ENCODE assay signal across 8 mouse cellular contexts in genomic region chr7:80025391-80026117, GRCm38 (mm10). TPM values are rescaled to one million over a fixed set of nuclear protein-coding genes. Genes with fewer than 3 reads are reported as not detected.
A peak's percentile ranks its signal among the peaks of the same experiment; 100 is the strongest.
DNase-seq lines count a peak whose midpoint lies in the region; ATAC-seq and TF ChIP-seq lines count a peak whose summit lies in the region.

No protein-coding gene starts in this region.

- H3K27me3 ChIP-seq in heart, embryonic 10.5 days (ENCODE audit: insufficient read depth, poor library complexity, severe bottlenecking) = no peaks in the 10 kb centered on the region
- no peaks in the 10 kb centered on the region for H3K27me3 ChIP-seq in C2C12 (ENCODE audit: control insufficient read depth, insufficient read depth, insufficient read length)
- H3K27me3 ChIP-seq in embryonic facial prominence, embryonic 15.5 days = no peaks in the 10 kb centered on the region
- no peaks in the 10 kb centered on the region for H3K27me3 ChIP-seq in limb, embryonic 15.5 days
- no peaks in the 10 kb centered on the region for H3K27me3 ChIP-seq in stomach, postnatal 0 days (ENCODE audit: control insufficient read depth, insufficient read depth, low read length)

- H3K36me3 ChIP-seq in heart, embryonic 10.5 days = 0 out of 2 replicates have a peak, but pooled peaks cover 1% of the 10 kb centered on the region
- no peaks in the 10 kb centered on the region for H3K36me3 ChIP-seq in C2C12 (ENCODE audit: control insufficient read depth, insufficient read depth)
- H3K36me3 ChIP-seq in embryonic facial prominence, embryonic 15.5 days = no peaks in the 10 kb centered on the region
- H3K36me3 ChIP-seq in limb, embryonic 15.5 days = no peaks in the 10 kb centered on the region
- no peaks in the 10 kb centered on the region for H3K36me3 ChIP-seq in stomach, postnatal 0 days (ENCODE audit: control insufficient read depth, insufficient read depth, low read length)

- H3K79me2 ChIP-seq in C2C12 (ENCODE audit: control insufficient read depth, insufficient read depth) = peaks cover 36% of the 10 kb centered on the region

- no peaks in the 10 kb centered on the region for H3K9me3 ChIP-seq in heart, embryonic 10.5 days
- H3K9me3 ChIP-seq in embryonic facial prominence, embryonic 15.5 days (replicated peaks) = no peaks in the 10 kb centered on the region
- H3K9me3 ChIP-seq in limb, embryonic 15.5 days = no peaks in the 10 kb centered on the region
- no peaks in the 10 kb centered on the region for H3K9me3 ChIP-seq in stomach, postnatal 0 days (ENCODE audit: control insufficient read depth, low read length)

- no peak for TF ChIP-seq EP300 in stomach, postnatal 0 days (optimal IDR thresholded peaks at IDR 0.05)

- DNase-seq in heart, embryonic 10.5 days (ENCODE audit: low spot score) = no peak
- DNase-seq in heart, adult 8-10 months (ENCODE audit: low spot score) = no peak
- DNase-seq in stomach, postnatal 0 days (ENCODE audit: low spot score) = no peak
- no peak for DNase-seq in adrenal gland, adult 2 months

- ATAC-seq in embryonic facial prominence, embryonic 15.5 days (ENCODE audit: insufficient number of reproducible peaks, low FRiP score, low TSS enrichment, low read depth) = no peak
- no peak for ATAC-seq in limb, embryonic 15.5 days (ENCODE audit: insufficient number of reproducible peaks, low FRiP score, low TSS enrichment, low read depth)
- peak; percentile 1; the same call in 1 of the 2 replicates for ATAC-seq in stomach, postnatal 0 days (ENCODE audit: low FRiP score, low TSS enrichment)
- no peak for ATAC-seq in inflammation-experienced regulatory T-cells, adult 6 months

- H3K4me3 ChIP-seq in heart, embryonic 10.5 days = peak overlapping the region; percentile 93
- peak overlapping the region; percentile 56 for H3K4me3 ChIP-seq in C2C12 (ENCODE audit: insufficient read depth, poor library complexity, severe bottlenecking)
- H3K4me3 ChIP-seq in embryonic facial prominence, embryonic 15.5 days (replicated peaks) = peak overlapping the region; percentile 86
- H3K4me3 ChIP-seq in limb, embryonic 15.5 days = peak overlapping the region; percentile 86
- H3K4me3 ChIP-seq in stomach, postnatal 0 days (ENCODE audit: low read depth, low read length) = peak overlapping the region; percentile 87

- peak overlapping the region; percentile 99 for H3K27ac ChIP-seq in heart, embryonic 10.5 days
- H3K27ac ChIP-seq in embryonic facial prominence, embryonic 15.5 days (replicated peaks) = peak overlapping the region; percentile 98
- H3K27ac ChIP-seq in limb, embryonic 15.5 days = peak overlapping the region; percentile 97
- H3K27ac ChIP-seq in stomach, postnatal 0 days (replicated peaks) = peak overlapping the region; percentile 99

- peaks cover 46% of the 10 kb centered on the region for H3K4me1 ChIP-seq in heart, embryonic 10.5 days
- peaks cover 37% of the 10 kb centered on the region for H3K4me1 ChIP-seq in embryonic facial prominence, embryonic 15.5 days
- H3K4me1 ChIP-seq in limb, embryonic 15.5 days = peaks cover 18% of the 10 kb centered on the region
- H3K4me1 ChIP-seq in stomach, postnatal 0 days (replicated peaks; ENCODE audit: control insufficient read depth, insufficient read depth) = 0 out of 2 replicates have a peak, but pooled peaks cover 3% of the 10 kb centered on the region

- no peak for TF ChIP-seq CTCF in C2C12 (IDR thresholded peaks at IDR 0.05; ENCODE audit: control insufficient read depth, insufficient read depth, insufficient read length)
- TF ChIP-seq CTCF in stomach, postnatal 0 days (IDR thresholded peaks at IDR 0.05; ENCODE audit: low read depth) = no peak

- under 1% methylated on average over 28 of the region's 28 CpGs for WGBS in heart, embryonic 10.5 days
- under 1% methylated on average over 28 of the region's 28 CpGs for WGBS in embryonic facial prominence, embryonic 15.5 days
- 0% methylated on average over 28 of the region's 28 CpGs for WGBS in limb, embryonic 15.5 days
- under 1% methylated on average over 28 of the region's 28 CpGs for WGBS in stomach, postnatal 0 days

- peaks cover 12% of the 10 kb centered on the region for H3K79me3 ChIP-seq in C2C12 (ENCODE audit: low read depth)

- H3K9ac ChIP-seq in embryonic facial prominence, embryonic 15.5 days = peak overlapping the region; percentile 74
- H3K9ac ChIP-seq in limb, embryonic 15.5 days = peak overlapping the region; percentile 75
- H3K9ac ChIP-seq in stomach, postnatal 0 days (ENCODE audit: low read length) = peak overlapping the region; percentile 94

- peak overlapping the region; percentile 72 for H3ac ChIP-seq in C2C12 (ENCODE audit: control insufficient read depth, insufficient read length, low read depth)

- peak overlapping the region; percentile 93 for H3K4me2 ChIP-seq in embryonic facial prominence, embryonic 15.5 days (replicated peaks)
- H3K4me2 ChIP-seq in limb, embryonic 15.5 days = peak overlapping the region; percentile 95
- peak overlapping the region; percentile 83 for H3K4me2 ChIP-seq in stomach, postnatal 0 days (replicated peaks; ENCODE audit: low read depth)

TF ChIP-seq in C2C12, 6 proteins besides CTCF, POLR2A, EP300 and RAD21:
- TF ChIP-seq CEBPB (IDR thresholded peaks at IDR 0.05; ENCODE audit: low read depth) = no peak
- TF ChIP-seq MYOG (IDR thresholded peaks at IDR 0.05; ENCODE audit: control insufficient read depth, extremely low read depth, insufficient read length) = no peak
- no peak for TF ChIP-seq FOSL1 (IDR thresholded peaks at IDR 0.05; ENCODE audit: insufficient read depth, low read length, poor library complexity, severe bottlenecking)
- no peak for TF ChIP-seq USF1 (IDR thresholded peaks at IDR 0.05; ENCODE audit: low read depth)
- no peak for TF ChIP-seq MYOD1 (IDR thresholded peaks at IDR 0.05; ENCODE audit: control insufficient read depth, insufficient read length, low read depth)
- no peak for TF ChIP-seq MAX (IDR thresholded peaks at IDR 0.05)

RNA-seq across cellular contexts. Expression of gene Zfp710, which starts 0.9 kb away (rescaled TPM):
- polyA plus RNA-seq in heart, embryonic 10.5 days (2016; fragmentation: Nextera tagmentation; extraction: Ambion mirVana) = 14.8 and 20.8 TPM in 2 replicates
- 10 to 100 TPM; 28.5 to 39.5 (median 31.3) TPM for total RNA-seq in heart, adult 8-10 months (2022)
- 5.3 TPM for polyA plus RNA-seq in C2C12 (2012; fragmentation: generic; extraction: Trizol)
- 22.0 and 22.9 TPM in 2 replicates for polyA plus RNA-seq in embryonic facial prominence, embryonic 15.5 days (2015; fragmentation: Nextera tagmentation; extraction: Ambion mirVana)
- 16.9 and 18.9 TPM in 2 replicates for polyA plus RNA-seq in limb, embryonic 15.5 days (2015; fragmentation: Nextera tagmentation; extraction: Ambion mirVana)
- polyA plus RNA-seq in stomach, postnatal 0 days (2015; fragmentation: Nextera tagmentation; extraction: Ambion mirVana) = 10.3 and 12.0 TPM in 2 replicates
- total RNA-seq in adrenal gland, adult 2 months (2021) = 10 to 100 TPM; 14.0 to 25.5 TPM
- 24.1 and 24.8 TPM in 2 replicates for polyA plus RNA-seq in adrenal gland, adult 2 months (2012; rRNA removed)
- polyA plus RNA-seq in inflammation-experienced regulatory T-cells, adult 6 months (2017; shearing (Covaris generic)) = 1 to 10 TPM; 1.8 to 5.1 (median 4.4) TPM
